Mouse (Mus musculus) heart, embryonic 11.5 days (tissue): ENCODE measurements around the gene Mansc1. TPM values are rescaled to one million over a fixed set of nuclear protein-coding genes. Genes with fewer than 3 reads are reported as not detected.

ENCODE experiments used
- ATAC-seq: fragments of 200-750 bp; cut with Nextera tagmentation; replicated peaks from 2 replicates; pipeline ENCODE4 v1.8.0; 2017; ENCODE audit warnings: moderate library complexity; ENCODE audit not compliant: insufficient number of reproducible peaks, low FRiP score, low TSS enrichment
- H3K27ac ChIP-seq: fragments of 300-500 bp; sonication (generic); 2 replicates; pipeline ENCODE4 v1.5.1; 2014; ENCODE audit warnings: mild to moderate bottlenecking, low read depth, low read length
- H3K27me3 ChIP-seq: fragments of 300-500 bp; sonication (generic); 2 replicates; pipeline ENCODE4 v1.6.1; 2014; ENCODE audit warnings: mild to moderate bottlenecking, low read length, mixed read lengths; ENCODE audit not compliant: control insufficient read depth, insufficient read depth
- H3K36me3 ChIP-seq: fragments of 300-500 bp; sonication (generic); 2 replicates; pipeline ENCODE4 v1.6.1; 2014; ENCODE audit warnings: mild to moderate bottlenecking, low read length, moderate library complexity, mixed read lengths; ENCODE audit not compliant: control insufficient read depth, insufficient read depth
- H3K4me1 ChIP-seq: fragments of 300-500 bp; sonication (generic); 2 replicates; pipeline ENCODE4 v1.6.1; 2014; ENCODE audit warnings: low read length; ENCODE audit not compliant: control insufficient read depth, insufficient read depth
- H3K4me2 ChIP-seq: fragments of 300-500 bp; sonication (generic); 2 replicates; pipeline ENCODE4 v1.6.1; 2014; ENCODE audit warnings: mild to moderate bottlenecking, moderate library complexity
- H3K4me3 ChIP-seq: fragments of 300-500 bp; sonication (generic); 2 replicates; pipeline ENCODE4 v1.5.1; 2014; ENCODE audit warnings: low read depth, low read length
- H3K9ac ChIP-seq: fragments of 300-500 bp; sonication (generic); 2 replicates; pipeline ENCODE4 v1.6.1; 2014; ENCODE audit warnings: mild to moderate bottlenecking, low read depth, low read length, moderate library complexity
- H3K9me3 ChIP-seq: fragments of 300-500 bp; sonication (generic); replicated peaks from 2 replicates; pipeline ENCODE4 v1.6.1; 2016; ENCODE audit warnings: low read length; ENCODE audit not compliant: control insufficient read depth
- WGBS: fragments of 180-500 bp; shearing (Covaris S2); extraction: QIAGEN DNeasy Blood & Tissue Kit; methylation state at CpG from one replicate; pipeline ENCODE4 v1.1.7; 2014; ENCODE audit not compliant: insufficient replicate concordance; 5-methylcytosine and 5-hydroxymethylcytosine counted together
- polyA plus RNA-seq: library from polyadenylated mRNA; unstranded; fragments of >200 nt; fragmentation: Nextera tagmentation; extraction: Ambion mirVana; gene quantifications from 2 replicates; pipeline ENCODE4 v1.2.1, GENCODE M21; 2014

Gene Mansc1
- polyA plus RNA-seq, 1 experiment from 2014 or later = 7.2 TPM

DNA sequence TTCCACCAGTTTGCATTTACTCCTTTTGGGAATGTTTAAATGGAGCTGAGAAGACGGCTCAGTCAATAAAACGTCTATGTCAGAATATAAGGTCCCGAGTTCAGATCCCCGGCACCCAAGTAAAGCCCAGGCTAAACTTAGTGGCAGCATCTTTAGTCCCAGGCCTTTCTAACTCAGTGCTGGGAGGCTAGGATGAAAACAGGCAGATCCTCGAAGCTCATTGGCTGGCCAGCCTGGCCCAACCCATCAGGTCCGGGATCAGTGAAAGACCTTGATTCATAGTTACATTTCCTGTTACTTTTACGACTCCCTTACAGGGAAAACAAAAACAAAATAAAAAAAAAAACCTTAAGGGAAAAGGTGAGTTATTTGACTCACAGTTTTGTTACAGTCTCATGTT is 31.2 kb downstream of the Mansc1 start:
- H3K4me3 ChIP-seq = no peak overlapping the region
- no peak overlapping the region for H3K9ac ChIP-seq
- H3K9me3 ChIP-seq = no peaks in the 10 kb centered on the region
- WGBS = 55% methylated on average over 7 of the region's 7 CpGs
- H3K4me2 ChIP-seq = no peak overlapping the region
- H3K4me1 ChIP-seq = peaks cover 4% of the 10 kb centered on the region; the same call in 1 of the 2 replicates
- no peaks in the 10 kb centered on the region for H3K27me3 ChIP-seq
- no peaks in the 10 kb centered on the region for H3K36me3 ChIP-seq
- H3K27ac ChIP-seq = no peak overlapping the region
- no peak for ATAC-seq

DNA sequence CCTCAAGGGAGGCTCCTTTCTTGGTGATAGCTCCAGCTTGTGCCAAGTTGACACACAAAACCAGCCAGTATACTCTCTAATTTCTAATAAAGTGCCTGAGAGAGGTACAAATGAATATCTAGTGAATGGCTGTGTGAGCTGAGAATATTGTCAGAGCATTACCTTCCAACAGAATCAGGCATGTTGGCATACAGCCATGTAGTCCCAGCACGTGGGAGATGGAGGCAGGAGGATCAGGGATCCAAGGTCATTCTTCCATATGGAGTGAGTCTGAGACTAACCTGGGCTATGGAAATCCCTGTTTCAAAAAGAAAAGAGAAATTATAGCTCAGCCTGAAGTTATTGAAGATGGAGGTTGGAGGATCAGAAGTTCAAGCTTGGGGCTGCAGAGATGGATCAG is 33.0 kb downstream of the Mansc1 start:
- 76% methylated on average over 1 of the region's 1 CpGs for WGBS
- H3K27ac ChIP-seq = no peak overlapping the region
- H3K9ac ChIP-seq = no peak overlapping the region
- H3K4me2 ChIP-seq = no peak overlapping the region
- no peaks in the 10 kb centered on the region for H3K9me3 ChIP-seq
- no peaks in the 10 kb centered on the region for H3K36me3 ChIP-seq
- H3K4me1 ChIP-seq = peaks cover 4% of the 10 kb centered on the region; the same call in 1 of the 2 replicates
- no peaks in the 10 kb centered on the region for H3K27me3 ChIP-seq
- H3K4me3 ChIP-seq = no peak overlapping the region
- no peak for ATAC-seq

DNA sequence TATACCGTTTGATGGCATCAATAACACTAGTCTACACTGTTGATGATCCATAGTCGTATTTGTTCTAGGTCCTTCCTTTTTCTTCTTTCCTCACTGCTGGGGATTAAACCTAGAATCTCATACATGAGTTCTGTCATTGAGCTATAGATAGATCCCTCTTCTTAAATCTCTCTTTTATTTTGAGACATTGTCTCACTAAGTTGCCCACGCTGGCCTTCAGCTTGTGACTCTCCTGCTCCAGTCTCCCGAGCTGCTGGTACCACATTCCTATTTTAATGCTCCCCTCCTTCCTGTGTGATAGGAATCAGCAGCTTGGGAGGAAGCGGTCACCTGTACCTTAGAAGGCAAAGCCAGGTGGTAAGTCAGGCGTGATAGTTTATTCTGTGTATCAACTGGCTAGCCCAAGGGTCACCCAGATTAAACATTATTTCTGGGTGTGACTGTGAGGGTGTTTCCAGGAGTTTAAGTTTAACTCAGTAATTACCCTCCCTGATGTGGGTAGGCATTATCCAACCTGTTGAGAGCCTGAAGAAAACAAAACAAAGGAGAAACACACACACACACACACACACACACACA is 34.5 kb downstream of the Mansc1 start:
- no peak overlapping the region for H3K9ac ChIP-seq
- H3K27me3 ChIP-seq = no peaks in the 10 kb centered on the region
- H3K4me3 ChIP-seq = no peak overlapping the region
- H3K4me1 ChIP-seq = peaks cover 4% of the 10 kb centered on the region; the same call in 1 of the 2 replicates
- WGBS = 77% methylated on average over 6 of the region's 6 CpGs
- no peak overlapping the region for H3K4me2 ChIP-seq
- no peaks in the 10 kb centered on the region for H3K9me3 ChIP-seq
- no peaks in the 10 kb centered on the region for H3K36me3 ChIP-seq
- no peak for ATAC-seq
- H3K27ac ChIP-seq = no peak overlapping the region

DNA sequence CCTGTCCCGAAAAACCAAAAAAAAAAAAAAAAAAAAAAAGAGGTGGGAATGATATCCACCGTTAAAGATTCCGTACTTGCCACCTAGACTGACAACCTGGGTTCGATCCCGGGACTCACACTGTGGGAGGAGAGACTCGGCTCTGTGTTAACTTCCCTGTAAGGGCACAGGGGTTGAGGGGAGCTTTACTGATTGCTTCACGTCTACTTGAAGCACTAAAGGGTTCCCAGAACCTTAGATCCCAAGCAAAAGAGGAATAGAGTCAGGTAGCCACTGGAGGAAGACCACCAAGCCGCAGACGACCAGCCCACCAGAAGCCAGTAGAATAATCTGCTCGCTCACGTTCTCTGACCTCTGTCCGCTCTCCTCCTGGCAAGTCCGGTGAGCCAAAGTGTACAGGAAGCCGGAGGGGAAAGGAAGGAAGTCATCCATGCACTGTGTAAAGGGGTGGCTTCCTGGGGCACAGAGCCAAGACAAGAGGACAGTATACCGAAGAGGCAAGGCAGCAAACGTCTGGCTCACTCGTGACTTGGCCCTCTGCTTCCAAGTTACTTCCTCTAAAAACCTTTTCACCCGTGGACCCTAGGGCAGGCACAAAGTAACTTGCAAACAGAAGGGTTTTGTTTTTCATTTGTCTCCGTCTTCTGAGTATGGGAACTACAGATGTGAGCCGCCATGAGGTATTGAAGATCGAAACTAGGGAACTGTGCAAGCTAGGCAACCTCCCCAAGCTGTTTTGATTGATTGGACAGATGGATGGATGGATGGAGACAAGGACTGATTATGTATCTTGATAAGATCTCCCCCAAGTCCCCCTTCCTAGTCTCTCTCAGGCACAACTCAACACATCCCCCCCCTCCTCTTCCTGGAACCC is 37.5 kb downstream of the Mansc1 start:
- Histone ChIP-seq H3K27me3 (no peaks in the 10 kb centered on the region), H3K36me3 (no peaks in the 10 kb centered on the region), H3K9me3 (no peaks in the 10 kb centered on the region), H3K4me3 (no peak overlapping the region), H3K27ac (no peak overlapping the region), H3K4me1 (no peaks in the 10 kb centered on the region), H3K4me2 (no peak overlapping the region), H3K9ac (no peak overlapping the region)
- 69% methylated on average over 20 of the region's 21 CpGs for WGBS
- peak; percentile 71; the same call in 1 of the 2 replicates for ATAC-seq

DNA sequence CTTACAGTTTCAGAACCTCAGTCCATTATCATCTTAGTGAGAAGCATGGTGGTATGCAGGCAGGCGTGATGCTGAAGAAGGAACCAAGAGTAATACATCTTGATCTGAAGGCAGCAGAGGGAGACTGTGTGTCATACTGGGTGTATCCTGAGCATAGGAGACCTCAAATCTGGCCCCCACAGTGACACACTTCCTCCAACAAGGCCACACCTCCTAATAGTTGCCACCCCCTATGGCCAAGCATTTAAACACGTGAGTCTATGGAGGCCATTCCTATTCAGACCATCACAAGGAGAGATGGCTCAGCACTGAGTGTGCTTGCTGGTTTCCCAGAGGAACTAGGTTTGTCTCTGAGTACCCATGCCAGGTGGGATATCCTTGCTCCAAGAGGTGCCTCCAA is 40.7 kb downstream of the Mansc1 start:
- WGBS = 76% methylated on average over 2 of the region's 2 CpGs
- Histone ChIP-seq H3K4me3 (no peak overlapping the region), H3K4me2 (no peak overlapping the region), H3K27me3 (no peaks in the 10 kb centered on the region), H3K36me3 (no peaks in the 10 kb centered on the region), H3K4me1 (no peaks in the 10 kb centered on the region), H3K9me3 (no peaks in the 10 kb centered on the region), H3K27ac (no peak overlapping the region), H3K9ac (no peak overlapping the region)
- ATAC-seq = no peak

DNA sequence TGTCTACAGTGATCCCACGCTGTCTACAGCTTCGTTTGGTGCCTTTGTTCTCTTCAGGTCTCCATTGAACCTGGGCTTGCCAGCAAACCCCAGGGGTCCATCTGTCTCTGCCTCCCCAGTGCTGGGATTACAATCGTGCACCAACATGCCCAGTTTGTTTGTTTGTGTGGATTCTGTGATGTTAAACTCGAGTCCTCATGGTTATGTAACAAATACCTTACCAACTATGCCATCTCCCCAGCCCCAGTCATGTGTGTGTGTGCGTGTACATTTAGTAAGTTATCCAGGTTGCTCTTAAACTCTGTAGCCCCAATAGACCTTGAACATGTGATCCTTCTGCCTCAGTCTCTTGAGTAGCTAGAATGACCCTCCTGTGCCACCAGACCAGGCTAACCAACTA is 46.0 kb downstream of the Mansc1 start:
- H3K4me1 ChIP-seq = no peaks in the 10 kb centered on the region
- no peak overlapping the region for H3K4me3 ChIP-seq

DNA sequence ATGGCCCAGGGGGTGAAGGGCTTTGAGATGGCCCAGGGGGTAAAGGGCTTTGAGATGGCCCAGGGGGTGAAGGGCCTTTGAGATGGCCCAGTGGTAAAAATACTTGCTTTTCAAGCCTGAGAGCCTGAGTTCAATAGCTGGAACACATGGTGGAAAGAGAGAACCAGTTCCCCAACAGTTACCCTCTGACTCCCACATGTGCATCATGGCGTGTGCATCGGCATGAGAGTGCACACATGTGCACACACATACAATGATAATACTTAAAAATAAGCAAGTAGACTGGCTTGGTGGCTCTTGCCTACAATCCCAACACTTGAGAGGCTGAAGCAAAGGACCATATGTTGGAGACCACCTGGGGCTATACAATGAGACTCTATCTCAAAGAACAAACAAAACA is 47.7 kb downstream of the Mansc1 start:
- H3K9ac ChIP-seq = no peak overlapping the region
- H3K4me1 ChIP-seq = no peaks in the 10 kb centered on the region
- WGBS = 94% methylated on average over 2 of the region's 2 CpGs
- no peak overlapping the region for H3K4me2 ChIP-seq
- no peaks in the 10 kb centered on the region for H3K9me3 ChIP-seq
- no peaks in the 10 kb centered on the region for H3K27me3 ChIP-seq
- no peaks in the 10 kb centered on the region for H3K36me3 ChIP-seq
- ATAC-seq = no peak
- H3K4me3 ChIP-seq = no peak overlapping the region
- H3K27ac ChIP-seq = no peak overlapping the region

More for the DNA sequence above, 46.0 kb downstream of the Mansc1 start:
- Histone ChIP-seq H3K4me2 (no peak overlapping the region), H3K9ac (no peak overlapping the region), H3K36me3 (no peaks in the 10 kb centered on the region), H3K27ac (no peak overlapping the region), H3K9me3 (no peaks in the 10 kb centered on the region), H3K27me3 (no peaks in the 10 kb centered on the region)
- 78% methylated on average over 5 of the region's 5 CpGs for WGBS
- ATAC-seq = no peak

DNA sequence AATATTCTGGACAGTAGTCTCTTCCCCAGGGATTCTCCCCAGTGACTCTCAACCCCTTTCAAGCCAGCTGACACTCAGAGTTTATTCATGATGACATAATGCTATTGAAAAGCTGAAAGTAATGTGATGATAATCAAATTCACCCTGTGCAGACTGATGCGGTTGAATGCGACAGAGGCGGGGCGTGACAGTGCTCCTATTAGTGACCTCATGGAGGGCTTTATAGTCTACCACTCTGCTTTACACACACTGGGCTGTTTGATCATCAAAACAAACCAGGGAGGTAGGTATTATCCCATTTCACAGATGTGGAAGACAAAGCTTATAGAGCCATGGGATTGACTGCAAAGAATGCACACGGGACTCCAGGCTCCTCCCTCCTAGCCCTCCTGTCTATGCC is 50.2 kb downstream of the Mansc1 start:
- no peaks in the 10 kb centered on the region for H3K36me3 ChIP-seq
- H3K4me2 ChIP-seq = no peak overlapping the region
- H3K27me3 ChIP-seq = no peaks in the 10 kb centered on the region
- H3K4me1 ChIP-seq = no peaks in the 10 kb centered on the region
- ATAC-seq = no peak
- 78% methylated on average over 5 of the region's 5 CpGs for WGBS
- no peaks in the 10 kb centered on the region for H3K9me3 ChIP-seq
- H3K27ac ChIP-seq = no peak overlapping the region
- no peak overlapping the region for H3K9ac ChIP-seq
- no peak overlapping the region for H3K4me3 ChIP-seq
